Mouse (Mus musculus) layer of hippocampus, postnatal 14 days (tissue): ENCODE measurements around the gene Pdzd11. TPM values are rescaled to one million over a fixed set of nuclear protein-coding genes. Genes with fewer than 3 reads are reported as not detected.

Experiments
- DNase-seq, 2 experiments: peaks; one replicate each; pipeline ENCODE4 v3.0.0; 2021 to 2022; ENCODE audit warnings: low spot score in 2 of 2, mixed read lengths in 1 of 2
- long read RNA-seq, 2 experiments: library from polyadenylated mRNA; stranded (forward); transcript quantifications; one replicate each; pipeline ENCODE4 v2.0.0; 2021
- total RNA-seq, 2 experiments: library from RNA; stranded (reverse); gene quantifications; 2 replicates each; pipeline ENCODE4 v1.2.3; 2021

Gene Pdzd11
- total RNA-seq = 10 to 100 TPM; 36.6 to 36.7 TPM
- long read RNA-seq, experiment 1, transcript Pdzd11-201 (7 exons, 1,626 nt) = major isoform, 23 of 39 reads
- long read RNA-seq, experiment 1, transcript Pdzd11-202 (7 exons, 1,041 nt) = minor isoform, 14 of 39 reads
- long read RNA-seq, experiment 1, partial matches to known transcripts = 1 of 39 reads
- long read RNA-seq, experiment 1, other reads (novel, unspliced or antisense) = 1 of 39 reads
- long read RNA-seq, experiment 2, transcript Pdzd11-202 (7 exons, 1,041 nt) = minor isoform, 12 of 65 reads
- long read RNA-seq, experiment 2, transcript Pdzd11-201 (7 exons, 1,626 nt) = major isoform, 47 of 65 reads
- long read RNA-seq, experiment 2, partial matches to known transcripts = 3 of 65 reads
- long read RNA-seq, experiment 2, other reads (novel, unspliced or antisense) = 2 of 65 reads

GRCm38 (mm10) chrX:100625802-100626793 lies at the start of gene Pdzd11:
Pdzd11 (minus strand) TSS chrX:100626568.
- DNase-seq = peak; percentile 79 to 90

DNA sequence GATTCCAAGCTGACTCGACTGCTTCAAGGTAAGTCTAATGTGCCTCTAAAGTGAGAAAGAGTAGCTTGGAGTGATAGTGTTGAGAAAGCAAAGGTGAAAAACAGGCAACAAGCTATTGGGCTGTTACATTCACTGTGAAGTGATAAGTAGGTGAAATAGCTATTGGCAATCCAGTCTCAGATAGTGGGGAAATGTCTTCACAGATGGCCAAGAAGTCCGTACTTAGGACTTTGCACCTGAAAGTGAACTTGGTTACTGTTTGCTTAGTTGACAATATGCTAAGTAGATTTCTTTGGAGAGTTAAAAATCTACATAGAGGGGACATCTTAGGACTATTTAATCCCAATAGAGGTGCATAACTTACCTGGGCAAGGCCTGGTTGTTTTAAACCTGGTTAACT lies 38.5 kb upstream of the Pdzd11 start:
- DNase-seq = no peak

- DNase-seq = no peak
These were observed 26.5 kb upstream of the Pdzd11 start for GRCm38 (mm10) chrX:100652848-100653247.

DNA sequence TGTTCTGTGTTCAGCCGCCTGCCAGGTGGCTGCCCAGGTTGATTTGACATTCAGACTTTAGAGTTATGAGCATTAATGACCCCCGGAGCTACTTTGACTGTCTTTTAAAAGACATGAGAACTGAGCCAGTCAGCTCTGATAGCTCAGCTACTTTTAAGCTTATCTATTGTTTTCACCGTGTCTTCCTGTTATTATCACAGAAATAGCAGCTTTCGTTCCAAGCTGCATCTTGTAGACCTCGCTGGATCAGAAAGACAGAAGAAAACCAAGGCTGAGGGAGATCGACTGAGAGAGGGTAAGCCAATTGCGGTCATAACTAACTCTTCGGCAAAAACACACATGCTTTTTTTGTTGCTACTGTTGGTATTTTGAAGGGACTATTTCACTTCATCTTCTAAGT lies 12.1 kb upstream of the Pdzd11 start:
- no peak for DNase-seq

DNA sequence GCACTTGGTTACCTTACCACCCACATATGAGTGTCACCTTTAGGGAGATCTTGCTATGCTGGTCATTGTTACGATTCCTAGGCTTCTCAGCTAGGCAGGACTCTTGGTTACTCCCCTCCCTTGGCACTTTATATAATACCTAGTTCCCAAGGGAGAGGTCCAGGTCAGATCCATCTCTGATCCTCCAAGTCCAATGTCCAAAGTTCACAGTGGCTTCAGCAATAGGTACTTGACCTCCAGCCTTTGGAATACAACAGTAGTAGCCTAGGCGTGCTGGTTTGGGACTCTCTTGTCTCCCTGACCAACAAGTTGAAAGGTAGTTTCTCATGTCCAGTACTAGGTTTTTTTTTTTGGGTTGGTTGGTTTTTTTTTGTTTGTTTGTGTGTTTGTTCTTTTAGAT lies 2.7 kb upstream of the Pdzd11 start:
- DNase-seq = no peak

DNA sequence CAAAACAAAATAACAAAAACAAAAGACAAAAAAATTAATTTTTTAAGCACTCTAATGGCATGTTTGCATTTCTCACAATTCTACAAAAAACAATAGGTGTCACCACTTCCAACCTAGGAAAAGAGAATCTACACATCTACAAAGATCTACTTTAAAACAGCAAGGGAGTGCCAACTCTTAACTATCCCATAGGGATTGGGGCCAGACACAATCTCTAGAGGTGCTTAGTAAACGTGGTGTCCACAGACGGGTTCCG lies 894 bp downstream of the Pdzd11 start, which contains the start of gene Kif4:
Gene Kif4 (plus strand): TSS at position 192 of the 256 bp plus-strand sequence.
- no peak for DNase-seq

GRCm38 (mm10) chrX:100625146-100625545 lies 1.2 kb downstream of the Pdzd11 start:
- no peak for DNase-seq

DNA sequence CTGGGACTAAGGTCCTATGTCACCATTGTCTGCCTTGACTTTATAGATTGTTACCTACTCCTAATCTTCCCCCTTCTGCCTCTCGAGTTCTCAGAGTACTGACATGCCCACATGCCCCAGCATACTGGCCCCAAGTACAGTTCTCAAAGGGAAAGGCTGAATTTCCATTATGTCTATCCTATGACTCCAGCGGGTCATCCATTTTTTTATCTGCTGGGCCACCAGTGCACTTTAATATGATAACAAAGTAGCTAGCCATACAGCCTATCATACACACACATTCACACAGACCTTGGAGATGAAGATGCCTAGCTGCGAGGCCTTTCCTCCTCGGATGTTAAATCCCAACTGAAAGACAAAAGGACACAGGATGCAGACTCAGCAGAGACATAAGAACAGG lies 2.1 kb downstream of the Pdzd11 start:
- no peak for DNase-seq

- no peak for DNase-seq
These were observed 5.0 kb downstream of the Pdzd11 start for GRCm38 (mm10) chrX:100621366-100621765.

DNA sequence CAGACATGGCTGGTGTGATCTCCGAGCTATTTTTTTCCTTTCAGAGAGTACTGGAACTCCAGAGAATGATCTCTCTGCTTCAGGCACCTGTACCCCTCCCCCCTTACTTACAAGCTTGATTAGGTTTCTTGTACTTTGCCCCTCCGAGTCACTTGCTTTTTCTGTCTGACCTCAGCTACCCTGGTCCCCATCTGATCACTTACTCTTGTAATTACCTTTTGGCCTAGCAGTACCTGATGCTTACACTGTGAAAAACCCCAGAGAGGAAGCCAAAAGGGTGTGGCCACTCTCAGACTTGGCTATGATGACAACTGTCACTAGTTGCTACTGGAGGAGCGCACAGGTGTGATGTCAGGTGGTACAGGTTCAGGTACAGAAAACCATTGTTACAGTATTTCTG lies 7.9 kb downstream of the Pdzd11 start:
- DNase-seq = no peak

GRCm38 (mm10) chrX:100605314-100605713 lies 21.1 kb downstream of the Pdzd11 start, which contains the start of gene Arr3:
Arr3 (plus strand) TSS chrX:100605497.
- no peak for DNase-seq

DNA sequence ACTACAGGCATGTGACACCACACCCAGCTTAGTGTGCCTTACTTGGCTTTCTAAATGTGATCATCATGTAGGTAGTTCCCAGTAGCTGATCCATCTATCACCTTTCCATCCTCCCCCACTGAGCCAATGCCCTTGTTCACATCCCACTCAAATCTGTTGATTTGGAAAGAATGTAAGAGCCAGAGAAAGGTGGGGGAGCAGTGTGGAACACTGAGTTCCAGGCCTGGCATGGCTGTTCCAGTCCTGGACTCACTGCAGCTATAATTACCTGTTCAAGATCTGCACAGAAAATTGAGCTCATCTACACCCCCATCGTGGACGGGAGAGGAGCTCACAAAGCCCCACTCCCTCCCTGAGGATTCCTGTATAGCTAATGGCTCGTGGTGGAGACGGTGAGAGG lies 26.6 kb downstream of the Pdzd11 start:
- peak in 1 of 2 experiments; percentile 22 for DNase-seq

DNA sequence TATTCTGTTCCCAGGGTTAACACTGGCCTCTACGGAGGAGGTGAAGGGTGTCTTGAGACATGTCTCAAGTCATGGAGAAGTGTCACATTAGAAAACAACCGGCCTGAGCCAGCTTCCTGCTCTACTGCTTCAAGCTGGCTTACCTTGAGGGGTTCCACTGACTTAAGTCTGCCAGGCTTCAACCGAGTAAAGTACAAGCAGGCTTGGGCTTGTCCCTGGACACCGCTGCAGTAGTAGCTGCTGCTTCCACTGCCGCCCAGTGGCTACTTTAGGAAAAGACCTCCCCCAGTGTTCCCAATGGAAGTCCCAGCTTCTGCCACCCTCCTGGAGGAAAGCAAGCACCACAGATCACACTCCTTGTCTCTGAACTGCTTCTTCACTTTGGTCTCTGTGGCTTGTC lies 28.9 kb downstream of the Pdzd11 start:
- peak; percentile 12 to 14 for DNase-seq

GRCm38 (mm10) chrX:100594791-100595190 lies 31.6 kb downstream of the Pdzd11 start, which contains the start of gene P2ry4:
P2ry4 (minus strand) TSS chrX:100594869.
- DNase-seq = no peak

Other genes with a start within 250 kb of the Pdzd11 start
- gene Otud6a, start 197.6 kb downstream of the Pdzd11 start, total RNA-seq = not detected
- gene Awat2, start 183.9 kb downstream of the Pdzd11 start, total RNA-seq = under 1 TPM in 1 of 2 experiments, not detected in 1; 0.16 TPM
- gene Igbp1, start 132.3 kb downstream of the Pdzd11 start, total RNA-seq = 10 to 100 TPM; 34.5 to 36.8 TPM
- not detected for gene Dgat2l6, start 101.7 kb downstream of the Pdzd11 start, total RNA-seq
- not detected for gene Awat1, start 54.3 kb downstream of the Pdzd11 start, total RNA-seq
- under 1 TPM in 1 of 2 experiments, not detected in 1; 0.07 TPM for gene P2ry4, start 31.7 kb downstream of the Pdzd11 start, total RNA-seq
- gene Arr3, start 21.1 kb downstream of the Pdzd11 start, total RNA-seq = not detected
- 1 to 10 TPM; 1.6 to 2.4 TPM for gene Kif4, start 831 bp downstream of the Pdzd11 start, total RNA-seq
- 10 to 100 TPM; 13.1 to 19.1 TPM for gene Gdpd2, start 103.3 kb upstream of the Pdzd11 start, total RNA-seq
- gene Dlg3, start 141.2 kb upstream of the Pdzd11 start, total RNA-seq = 100 to 1,000 TPM; 138 to 153 TPM